Mouse (Mus musculus): Measurements from ENCODE around the gene Bloc1s3. TPM values are rescaled to one million over a fixed set of nuclear protein-coding genes. Genes with fewer than 3 reads are reported as not detected.
"Not testable (repeated sequence)": the region's sequence is repeated elsewhere in the genome, so short reads cannot be mapped to it uniquely, and the experiment has no call there.

The Bloc1s3 gene
- polyA plus RNA-seq, 1 experiment: 13.2 TPM

- Histone ChIP-seq H3K27ac (ENCODE audit: control insufficient read depth, insufficient read depth, low read length) (no peak overlapping the region), H3K4me3 (ENCODE audit: control insufficient read depth, insufficient read depth, low read length) (peak overlapping the region; percentile 36; the same call in 1 of the 2 replicates), H3K36me3 (ENCODE audit: control insufficient read depth, insufficient read depth, low read length) (no peaks in the 10 kb centered on the region), H3K27me3 (ENCODE audit: control insufficient read depth, insufficient read depth, low read length) (peaks cover 9% of the 10 kb centered on the region; the same call in 1 of the 2 replicates), H3K4me1 (replicated peaks; ENCODE audit: control insufficient read depth, insufficient read depth, low read length) (peaks cover 11% of the 10 kb centered on the region)
- DNase-seq: no peak
- TF ChIP-seq POLR2A (IDR thresholded peaks at IDR 0.05; ENCODE audit: control insufficient read depth, extremely low read depth, insufficient read depth, low read length, poor library complexity) (no peak), CTCF (IDR thresholded peaks at IDR 0.05; ENCODE audit: borderline replicate concordance, control insufficient read depth, extremely low read depth, insufficient read depth, low read length, poor library complexity) (no peak)
- WGBS: 3% methylated on average over 72 of the region's 72 CpGs
Measured at GRCm38 (mm10) chr7:19523017-19523756, 15.0 kb upstream of the Bloc1s3 start.

GRCm38 (mm10) chr7:19520032-19520431 is 11.9 kb upstream of the Bloc1s3 start:
- Histone ChIP-seq H3K4me3 (ENCODE audit: control insufficient read depth, insufficient read depth, low read length) (no peak overlapping the region), H3K36me3 (ENCODE audit: control insufficient read depth, insufficient read depth, low read length) (no peaks in the 10 kb centered on the region), H3K27ac (ENCODE audit: control insufficient read depth, insufficient read depth, low read length) (no peak overlapping the region), H3K4me1 (replicated peaks; ENCODE audit: control insufficient read depth, insufficient read depth, low read length) (peaks cover 11% of the 10 kb centered on the region), H3K27me3 (ENCODE audit: control insufficient read depth, insufficient read depth, low read length) (peaks cover 9% of the 10 kb centered on the region; the same call in 1 of the 2 replicates)
- DNase-seq: no peak
- TF ChIP-seq CTCF (IDR thresholded peaks at IDR 0.05; ENCODE audit: borderline replicate concordance, control insufficient read depth, extremely low read depth, insufficient read depth, low read length, poor library complexity): no peak
- no peak for TF ChIP-seq POLR2A (IDR thresholded peaks at IDR 0.05; ENCODE audit: control insufficient read depth, extremely low read depth, insufficient read depth, low read length, poor library complexity)
- 26% methylated on average over 23 of the region's 23 CpGs for WGBS

GRCm38 (mm10) chr7:19517652-19518365 is 9.6 kb upstream of the Bloc1s3 start, which contains the start of gene Nkpd1:
Gene Nkpd1, plus strand, starts transcription at chr7:19517838.
- no peak for DNase-seq
- Histone ChIP-seq H3K4me1 (replicated peaks; ENCODE audit: control insufficient read depth, insufficient read depth, low read length) (0 out of 2 replicates have a peak, but pooled peaks cover under 1% of the 10 kb centered on the region), H3K4me3 (ENCODE audit: control insufficient read depth, insufficient read depth, low read length) (no peak within 1 kb of the TSS), H3K27me3 (ENCODE audit: control insufficient read depth, insufficient read depth, low read length) (peaks cover 9% of the 10 kb centered on the region; the same call in 1 of the 2 replicates), H3K36me3 (ENCODE audit: control insufficient read depth, insufficient read depth, low read length) (no peaks in the 10 kb centered on the region), H3K27ac (ENCODE audit: control insufficient read depth, insufficient read depth, low read length) (no peak within 1 kb of the TSS)
- TF ChIP-seq CTCF (IDR thresholded peaks at IDR 0.05; ENCODE audit: borderline replicate concordance, control insufficient read depth, extremely low read depth, insufficient read depth, low read length, poor library complexity) (no peak), POLR2A (IDR thresholded peaks at IDR 0.05; ENCODE audit: control insufficient read depth, extremely low read depth, insufficient read depth, low read length, poor library complexity) (no peak)
- WGBS: 5% methylated on average over 21 of the region's 29 CpGs

GRCm38 (mm10) chr7:19512353-19512752 is 4.2 kb upstream of the Bloc1s3 start:
- Histone ChIP-seq H3K27me3 (ENCODE audit: control insufficient read depth, insufficient read depth, low read length) (no peaks in the 10 kb centered on the region), H3K27ac (ENCODE audit: control insufficient read depth, insufficient read depth, low read length) (no peak overlapping the region), H3K36me3 (ENCODE audit: control insufficient read depth, insufficient read depth, low read length) (no peaks in the 10 kb centered on the region), H3K4me3 (ENCODE audit: control insufficient read depth, insufficient read depth, low read length) (no peak overlapping the region), H3K4me1 (replicated peaks; ENCODE audit: control insufficient read depth, insufficient read depth, low read length) (peaks cover 14% of the 10 kb centered on the region)
- WGBS: 86% methylated on average over 6 of the region's 6 CpGs
- no peak for DNase-seq
- TF ChIP-seq CTCF (IDR thresholded peaks at IDR 0.05; ENCODE audit: borderline replicate concordance, control insufficient read depth, extremely low read depth, insufficient read depth, low read length, poor library complexity): no peak
- no peak for TF ChIP-seq POLR2A (IDR thresholded peaks at IDR 0.05; ENCODE audit: control insufficient read depth, extremely low read depth, insufficient read depth, low read length, poor library complexity)

GRCm38 (mm10) chr7:19511934-19512333 is 3.8 kb upstream of the Bloc1s3 start:
- DNase-seq; H3K36me3 ChIP-seq (ENCODE audit: control insufficient read depth, insufficient read depth, low read length); H3K27ac ChIP-seq (ENCODE audit: control insufficient read depth, insufficient read depth, low read length); H3K4me3 ChIP-seq (ENCODE audit: control insufficient read depth, insufficient read depth, low read length); H3K27me3 ChIP-seq (ENCODE audit: control insufficient read depth, insufficient read depth, low read length): not testable (repeated sequence)
- whole genome bisulfite sequencing: 87% methylated on average over 7 of the region's 7 CpGs
- H3K4me1 ChIP-seq (replicated peaks; ENCODE audit: control insufficient read depth, insufficient read depth, low read length): peaks cover 17% of the 10 kb centered on the region

GRCm38 (mm10) chr7:19509786-19510185 is 1.6 kb upstream of the Bloc1s3 start:
- no peak overlapping the region for H3K27ac ChIP-seq (ENCODE audit: control insufficient read depth, insufficient read depth, low read length)
- H3K36me3 ChIP-seq (ENCODE audit: control insufficient read depth, insufficient read depth, low read length): no peaks in the 10 kb centered on the region
- no peak for DNase-seq
- H3K4me1 ChIP-seq (replicated peaks; ENCODE audit: control insufficient read depth, insufficient read depth, low read length): peaks cover 20% of the 10 kb centered on the region
- TF ChIP-seq POLR2A (IDR thresholded peaks at IDR 0.05; ENCODE audit: control insufficient read depth, extremely low read depth, insufficient read depth, low read length, poor library complexity) (no peak), CTCF (IDR thresholded peaks at IDR 0.05; ENCODE audit: borderline replicate concordance, control insufficient read depth, extremely low read depth, insufficient read depth, low read length, poor library complexity) (no peak)
- 93% methylated on average over 7 of the region's 7 CpGs for WGBS
- no peak overlapping the region for H3K4me3 ChIP-seq (ENCODE audit: control insufficient read depth, insufficient read depth, low read length)
- no peaks in the 10 kb centered on the region for H3K27me3 ChIP-seq (ENCODE audit: control insufficient read depth, insufficient read depth, low read length)
